Mouse (Mus musculus) Muller cell, postnatal 12 days (primary cell): ENCODE data around the gene Ccr9.

Experiments used
- DNase-seq: peaks from one replicate; pipeline ENCODE4 v3.0.0-alpha.2; 2015; ENCODE audit errors: inconsistent ontology term

Ccr9 gene

DNA sequence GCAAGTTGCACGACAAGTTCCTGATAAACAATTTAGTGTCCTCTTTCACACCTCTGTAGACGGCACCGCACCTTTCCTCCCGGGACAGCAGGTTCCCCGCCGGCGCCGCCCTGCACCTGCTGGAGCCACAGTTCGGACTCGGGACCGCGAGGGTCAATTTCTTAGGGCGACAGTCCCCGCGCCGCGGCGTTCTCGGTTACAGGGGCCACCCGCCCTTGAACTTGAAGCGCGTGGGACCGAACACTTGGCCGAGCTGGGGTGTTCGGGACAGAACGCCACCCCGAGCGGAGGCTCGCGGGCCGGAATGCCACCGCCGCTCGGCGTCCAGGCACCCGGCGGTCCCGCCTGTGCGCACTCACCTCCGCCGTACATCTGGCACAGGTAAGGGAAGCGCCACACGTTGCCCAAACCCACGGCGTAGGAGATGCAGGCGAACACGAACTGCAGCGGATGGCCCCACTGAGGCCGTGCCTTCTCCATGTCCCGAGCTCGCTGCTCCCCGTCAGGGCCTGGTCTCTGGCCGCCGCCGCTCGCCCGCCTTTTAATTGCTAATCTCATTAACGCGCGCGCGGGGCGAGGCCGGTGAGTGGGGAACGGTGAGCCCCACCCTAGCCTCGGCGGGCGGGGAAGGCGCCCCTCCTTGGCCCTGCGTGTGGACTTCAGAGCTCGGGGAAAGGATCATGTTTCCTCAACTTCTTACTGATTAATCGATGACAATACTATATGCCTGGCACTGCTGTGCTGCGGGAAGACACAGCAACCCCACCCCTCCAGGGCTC, at the start of gene Ccr9, which contains the start of gene Slc6a20a:
Ccr9 (plus strand) TSS at position 113 of the 779 bp plus-strand sequence.
Slc6a20a (minus strand) TSS at position 559 of the 779 bp plus-strand sequence.
- peak; percentile 32 for DNase-seq

DNA sequence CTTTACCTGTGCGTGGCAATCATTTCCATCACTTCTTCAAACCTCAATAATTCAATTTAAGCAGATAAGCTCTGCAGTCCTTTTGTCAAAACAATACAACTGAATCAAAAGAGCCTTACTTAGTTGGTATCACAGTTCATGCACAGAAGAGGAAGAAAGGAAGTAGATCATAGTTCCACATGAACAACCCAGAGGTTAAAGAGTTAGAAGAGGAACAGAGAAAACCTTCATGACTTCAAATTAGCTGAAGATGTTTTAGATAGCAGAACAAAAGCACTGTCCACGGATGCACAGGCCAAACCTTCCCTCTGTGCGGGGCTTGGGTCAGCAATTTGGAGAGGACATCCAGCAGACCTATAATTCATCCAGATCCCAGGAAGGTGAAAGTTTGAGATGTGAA, 46.6 kb upstream of the Ccr9 start:
- DNase-seq = no peak

DNA sequence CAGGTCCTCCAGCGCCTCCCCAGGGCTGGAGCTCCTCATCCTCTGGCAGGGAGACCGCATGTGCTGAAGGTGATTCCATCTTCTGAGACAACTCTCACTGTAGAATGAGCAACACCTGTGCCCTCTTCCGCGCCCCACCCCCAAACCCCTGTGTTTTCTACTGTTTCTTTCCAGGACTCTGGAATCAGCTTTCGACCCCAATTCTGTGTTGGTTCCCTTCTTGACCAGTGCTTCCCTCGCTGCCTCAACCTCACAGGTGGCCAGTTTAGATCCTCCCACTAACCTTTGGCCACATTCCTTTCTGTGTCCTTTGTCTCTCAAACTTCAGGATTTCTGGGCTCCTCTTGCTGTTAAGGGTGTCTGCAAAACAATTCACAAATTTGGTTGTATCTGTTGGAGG, 46.0 kb upstream of the Ccr9 start, which contains the start of gene Slc6a20b:
Slc6a20b (minus strand) TSS at position 285 of the 400 bp plus-strand sequence.
- DNase-seq = no peak

DNA sequence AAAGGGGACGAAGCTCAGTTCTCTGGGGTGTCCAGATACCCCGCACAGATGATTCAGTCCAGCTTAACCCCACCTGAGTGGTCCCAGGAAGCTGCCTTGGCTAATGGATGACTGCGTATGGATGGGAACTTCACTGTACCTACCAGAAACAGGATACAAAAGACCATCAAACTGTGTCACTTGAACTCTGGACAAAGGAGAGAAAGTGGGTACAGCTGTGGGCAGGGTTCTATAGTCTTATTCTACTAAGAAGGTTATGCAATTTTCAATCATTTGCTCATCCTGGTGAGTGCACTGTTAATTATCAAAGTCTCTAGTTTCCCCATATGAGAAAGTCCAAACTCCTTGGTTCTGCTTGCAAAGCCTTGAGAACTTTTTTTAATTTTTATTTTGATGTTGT, 45.2 kb upstream of the Ccr9 start:
- no peak for DNase-seq

DNA sequence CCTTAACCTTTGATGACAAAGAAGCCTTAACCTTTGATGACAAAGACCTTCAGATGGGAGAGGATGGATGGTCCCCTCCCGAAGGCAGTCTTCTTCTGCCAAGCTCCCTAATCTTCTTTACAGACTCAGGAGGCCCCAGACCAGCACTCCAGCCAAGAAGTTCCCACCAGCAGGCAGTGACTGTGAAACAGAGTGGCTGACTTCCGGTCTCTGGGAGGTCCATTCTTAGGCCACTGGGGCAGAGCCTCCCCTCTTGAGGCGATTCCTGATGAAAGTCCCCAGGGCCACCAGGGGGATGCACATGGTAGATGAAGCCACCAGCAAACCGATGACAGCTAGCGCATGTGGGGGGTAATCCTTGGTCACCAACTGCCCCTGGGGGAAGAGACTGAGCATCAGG, 41.5 kb upstream of the Ccr9 start:
- DNase-seq = no peak

DNA sequence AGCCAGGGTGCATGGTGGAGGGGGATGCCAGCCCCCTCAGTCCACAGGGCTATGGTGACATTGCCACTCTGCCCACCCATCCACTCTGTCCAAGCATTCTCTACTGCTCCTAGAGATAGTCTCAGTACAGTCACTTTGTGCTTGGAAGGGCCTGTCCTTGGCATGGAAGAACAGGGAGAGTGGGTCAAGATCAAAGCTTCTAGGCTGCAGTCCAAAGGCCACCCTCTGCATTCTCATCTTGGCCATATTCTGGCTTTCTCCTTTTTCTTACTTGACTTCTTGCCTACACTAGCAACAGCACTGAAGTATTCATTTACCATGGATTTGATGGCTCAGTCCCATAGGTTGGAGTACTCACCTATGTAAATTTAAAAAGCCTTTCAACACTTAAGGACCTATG, 40.0 kb upstream of the Ccr9 start:
- DNase-seq = no peak

DNA sequence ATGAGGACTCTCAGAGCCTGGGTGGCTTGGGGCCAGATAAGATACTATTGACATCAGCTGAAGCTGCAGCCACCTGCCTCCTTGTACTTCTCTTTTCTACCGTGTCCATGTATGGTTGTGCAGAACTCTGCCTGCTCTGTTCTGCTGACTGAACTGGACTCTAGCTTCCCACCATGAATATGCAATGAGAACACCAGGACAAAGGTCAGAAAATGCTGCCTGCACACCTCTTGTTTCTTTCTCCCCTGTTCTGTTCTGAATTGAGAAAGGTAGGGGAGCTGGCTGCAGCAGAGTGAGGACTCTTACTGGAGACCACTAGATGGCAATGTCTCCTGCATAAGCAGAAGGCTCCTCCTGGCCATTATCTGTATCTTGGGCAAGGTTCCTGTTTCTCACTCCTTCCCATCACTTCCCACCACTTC, 39.6 kb upstream of the Ccr9 start:
- peak; percentile 17 for DNase-seq

DNA sequence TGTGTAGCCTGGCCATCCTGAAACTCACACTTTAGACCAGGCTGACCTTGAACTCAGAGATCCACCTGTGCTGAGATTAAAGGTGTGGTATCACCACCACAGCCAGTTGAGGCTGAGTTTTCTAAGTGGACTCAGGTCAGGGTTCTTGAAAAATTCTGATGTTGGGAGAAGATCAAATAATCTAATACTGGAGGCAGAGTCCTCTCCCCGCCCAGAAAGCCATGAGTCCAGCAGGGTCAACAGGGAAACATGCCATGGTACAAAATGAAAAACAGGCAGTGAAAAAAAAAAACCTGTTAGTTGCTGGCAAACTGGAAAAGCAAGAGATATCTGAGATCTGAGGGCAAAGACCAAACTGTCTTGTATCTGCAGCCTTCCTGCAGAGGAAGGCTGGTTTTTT, 38.1 kb upstream of the Ccr9 start:
- DNase-seq = no peak

DNA sequence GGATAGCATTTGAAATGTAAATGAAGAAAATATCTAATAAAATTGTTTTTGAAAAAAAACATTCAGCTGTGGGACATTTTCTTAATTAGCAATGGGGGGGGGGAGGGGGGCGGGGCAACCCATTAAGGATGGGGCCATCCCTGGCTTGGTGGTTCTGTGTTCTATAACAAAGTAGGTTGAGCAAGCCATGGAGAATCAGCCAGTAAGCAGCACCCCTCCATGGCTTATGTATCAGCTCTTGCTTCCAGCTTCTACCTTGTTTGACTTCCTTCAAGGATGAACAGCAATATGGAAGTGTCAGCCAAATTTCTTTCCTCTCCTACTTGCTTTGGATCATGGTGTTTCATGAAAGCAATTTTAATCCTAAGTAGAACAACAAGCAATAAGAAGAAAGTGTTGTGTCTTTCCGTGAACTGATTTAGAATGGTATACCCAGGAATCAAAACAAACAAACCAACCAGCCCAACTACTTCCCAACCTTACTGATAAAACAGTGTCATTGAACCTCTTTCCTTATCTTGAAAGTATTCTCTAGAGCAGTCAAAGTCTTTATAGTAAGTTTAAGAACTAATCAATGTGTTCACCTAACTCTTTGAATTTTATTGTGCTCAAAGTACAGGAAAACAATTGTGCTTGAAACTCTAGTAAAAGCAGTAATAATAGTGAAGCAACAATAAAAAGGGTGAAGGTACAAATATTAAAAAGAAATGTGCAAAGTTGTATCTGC, 28.3 kb upstream of the Ccr9 start:
- no peak for DNase-seq

DNA sequence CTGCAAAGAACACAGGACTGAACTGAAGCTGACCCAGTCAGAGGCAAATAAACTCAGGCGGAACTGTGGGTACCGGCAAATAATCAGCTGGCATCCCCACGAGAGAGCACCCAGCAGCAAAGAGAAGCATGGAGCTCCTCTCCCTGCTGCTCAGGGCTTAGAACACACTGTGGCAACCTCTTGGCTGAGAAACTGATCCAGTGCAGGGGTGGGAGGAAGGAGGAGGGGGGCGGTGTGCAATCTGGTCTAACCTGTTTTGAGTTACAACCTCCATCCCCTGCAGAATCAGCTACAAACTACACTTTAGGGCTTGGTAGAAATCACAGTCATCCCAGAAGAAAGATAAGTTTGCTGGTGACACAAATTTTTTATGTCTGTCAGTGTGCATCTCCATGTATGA, 26.9 kb upstream of the Ccr9 start:
- no peak for DNase-seq

DNA sequence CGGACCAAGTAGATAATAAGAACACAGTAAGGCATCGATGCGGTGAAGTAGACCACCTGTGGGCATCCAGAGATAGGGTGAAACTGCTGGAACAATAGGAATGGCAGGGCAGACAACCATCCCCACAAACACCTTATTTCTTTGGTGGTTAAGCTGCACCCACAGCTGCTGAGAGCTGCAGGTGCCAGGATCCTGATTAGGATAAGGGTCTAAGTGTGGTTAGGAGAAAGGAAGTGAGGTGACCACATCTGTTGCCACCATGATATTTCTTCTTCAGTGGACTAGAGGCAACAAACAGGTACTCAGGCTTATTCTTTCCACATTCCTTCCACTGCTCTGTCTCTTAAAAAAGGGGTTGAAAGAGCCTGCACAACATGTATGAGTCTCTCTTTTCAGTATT, 20.8 kb upstream of the Ccr9 start:
- no peak for DNase-seq

DNA sequence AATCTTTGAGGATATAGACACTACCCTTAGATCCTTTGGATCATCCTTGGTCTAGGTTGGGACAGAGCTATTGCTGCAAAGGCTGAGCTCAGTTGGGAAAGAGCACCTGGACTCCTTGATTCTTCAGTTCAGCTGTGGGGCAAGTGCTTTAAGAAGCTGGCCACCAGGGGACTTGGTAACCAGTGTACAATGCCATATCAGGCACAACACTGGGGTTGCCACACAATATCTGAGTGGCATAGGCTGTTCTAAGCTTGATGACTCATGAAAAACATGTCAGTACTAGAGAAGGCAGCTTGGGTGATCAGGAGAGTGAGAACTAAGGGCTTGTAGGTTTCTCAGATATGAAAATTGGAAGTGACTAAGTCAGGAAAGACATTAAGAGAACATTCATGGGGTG, 19.3 kb upstream of the Ccr9 start:
- no peak for DNase-seq

DNA sequence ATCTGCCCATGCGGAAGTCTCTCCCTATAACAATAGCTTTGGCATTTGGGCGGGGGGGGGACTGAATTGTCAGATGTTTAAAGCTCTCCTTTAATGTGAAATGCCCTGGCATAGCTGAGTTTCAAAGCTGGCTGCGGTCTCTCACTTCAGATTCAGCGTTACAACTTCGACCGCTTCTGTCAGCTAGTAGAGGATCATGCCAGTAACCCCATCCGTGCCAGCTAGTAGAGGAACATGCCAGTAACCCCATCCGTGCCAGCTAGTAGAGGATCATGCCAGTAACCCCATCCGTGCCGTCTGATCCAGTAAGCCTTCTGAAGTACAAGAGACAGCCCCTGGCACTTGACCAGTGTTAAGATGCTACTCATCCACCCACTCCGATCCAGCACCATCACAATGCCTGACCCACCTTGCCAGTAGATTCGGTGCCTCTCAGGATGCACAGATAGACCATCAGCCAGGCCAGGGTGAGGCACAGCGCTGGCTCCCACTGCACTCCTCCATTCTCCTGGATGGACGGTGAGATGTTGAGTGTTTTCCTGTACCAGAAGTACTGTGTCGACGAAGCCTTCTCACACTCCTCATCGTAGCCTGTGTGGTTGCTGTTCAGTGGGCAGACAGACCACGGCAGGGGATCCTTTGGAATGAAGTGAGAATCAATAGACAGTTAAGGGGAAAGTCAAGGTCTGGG, 18.1 kb upstream of the Ccr9 start:
- peak; percentile 88 for DNase-seq

DNA sequence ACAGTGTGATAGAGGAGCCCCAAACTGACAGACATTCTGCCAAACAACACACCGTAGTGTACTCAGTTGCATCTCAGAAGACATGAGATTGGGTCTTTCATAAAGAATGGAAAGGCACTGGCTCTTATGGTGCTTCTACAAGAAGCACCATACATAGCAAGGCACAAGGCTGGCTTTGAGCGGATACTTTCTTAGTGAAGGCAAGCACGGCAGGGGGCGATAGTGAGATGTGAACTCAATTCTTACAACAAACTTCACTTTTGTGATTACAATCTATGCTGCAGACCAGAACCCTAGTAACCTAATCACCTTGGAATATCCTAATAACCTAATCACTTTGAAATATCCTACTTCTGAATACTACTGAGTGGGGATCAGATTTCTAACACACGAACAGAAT, 12.6 kb upstream of the Ccr9 start:
- DNase-seq = no peak

DNA sequence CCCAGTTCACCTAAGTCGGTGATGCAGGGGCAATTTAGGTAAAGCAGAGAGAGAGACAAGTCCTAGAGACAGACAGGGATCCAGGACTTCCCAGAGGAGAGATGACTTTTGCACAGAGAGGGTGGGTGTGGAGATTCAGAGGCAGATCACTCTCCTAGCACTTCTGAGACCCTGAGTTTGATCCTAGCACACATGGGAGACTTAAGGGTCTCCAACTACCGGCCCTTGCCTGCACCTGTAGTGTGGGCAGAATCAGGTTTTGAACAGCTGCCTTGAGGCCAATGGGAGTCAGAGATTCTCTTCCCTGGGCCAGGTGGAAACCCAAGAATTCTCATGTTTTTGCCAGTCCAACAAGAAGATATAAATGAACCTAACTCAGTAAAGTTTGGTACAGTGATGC, 959 bp downstream of the Ccr9 start:
- no peak for DNase-seq

DNA sequence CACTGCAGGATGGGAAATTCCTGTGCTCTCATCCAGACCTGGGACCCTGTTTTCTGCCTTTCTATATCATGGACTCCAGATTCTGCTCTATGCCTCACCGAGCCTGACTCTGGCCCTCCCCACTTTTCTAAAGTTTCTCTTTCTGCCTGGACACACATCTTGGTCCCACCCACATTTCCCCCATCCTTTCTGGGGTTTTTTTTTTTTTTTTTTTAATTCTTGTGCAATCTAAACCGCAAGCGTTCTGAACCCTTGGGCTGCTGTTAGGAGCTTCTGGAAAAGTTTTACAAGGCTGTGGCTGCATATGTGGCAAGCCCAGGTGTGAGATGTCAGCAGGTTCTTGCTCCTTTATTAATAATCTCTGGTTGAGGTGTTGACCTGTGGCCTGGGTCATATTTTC, 5.5 kb downstream of the Ccr9 start:
- no peak for DNase-seq

DNA sequence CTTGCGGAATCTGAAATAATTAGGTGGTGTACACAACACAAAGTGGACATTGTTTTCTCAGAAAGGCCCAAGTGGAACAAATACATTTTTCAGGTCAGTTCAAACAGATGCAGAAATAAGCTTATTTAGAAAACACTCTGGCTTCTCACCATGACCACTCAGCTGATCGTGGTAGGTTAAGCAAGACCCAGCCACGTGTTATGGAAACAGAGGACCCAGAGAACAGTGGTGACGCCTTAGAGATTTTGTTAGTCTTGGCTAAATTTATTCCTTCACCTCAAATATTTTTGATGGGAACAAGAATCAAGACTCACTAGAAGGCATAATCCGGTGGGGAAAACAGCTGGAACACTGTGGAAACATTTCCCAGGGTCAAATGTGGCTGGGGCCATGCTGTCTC, 8.0 kb downstream of the Ccr9 start:
- DNase-seq = peak; percentile 41

DNA sequence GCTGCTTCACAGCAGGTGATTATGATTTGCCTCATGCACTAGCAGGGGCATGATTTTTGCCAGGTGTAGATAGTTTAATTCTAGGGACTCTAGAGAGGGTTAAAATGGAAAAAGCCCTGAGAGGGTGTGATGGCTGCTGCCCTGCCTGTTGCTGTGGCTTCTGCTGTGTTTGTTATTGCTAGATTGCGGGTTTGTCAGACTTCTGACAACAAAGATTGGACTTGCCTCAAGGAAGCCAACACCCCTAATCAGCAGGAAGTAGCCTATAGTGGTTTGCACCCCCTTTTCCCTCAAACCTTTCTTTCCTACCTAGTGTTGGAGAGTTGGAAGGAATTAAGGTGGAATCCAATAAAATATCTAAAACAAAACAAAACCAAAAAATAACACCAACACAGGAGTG, 10.0 kb downstream of the Ccr9 start:
- DNase-seq = no peak

DNA sequence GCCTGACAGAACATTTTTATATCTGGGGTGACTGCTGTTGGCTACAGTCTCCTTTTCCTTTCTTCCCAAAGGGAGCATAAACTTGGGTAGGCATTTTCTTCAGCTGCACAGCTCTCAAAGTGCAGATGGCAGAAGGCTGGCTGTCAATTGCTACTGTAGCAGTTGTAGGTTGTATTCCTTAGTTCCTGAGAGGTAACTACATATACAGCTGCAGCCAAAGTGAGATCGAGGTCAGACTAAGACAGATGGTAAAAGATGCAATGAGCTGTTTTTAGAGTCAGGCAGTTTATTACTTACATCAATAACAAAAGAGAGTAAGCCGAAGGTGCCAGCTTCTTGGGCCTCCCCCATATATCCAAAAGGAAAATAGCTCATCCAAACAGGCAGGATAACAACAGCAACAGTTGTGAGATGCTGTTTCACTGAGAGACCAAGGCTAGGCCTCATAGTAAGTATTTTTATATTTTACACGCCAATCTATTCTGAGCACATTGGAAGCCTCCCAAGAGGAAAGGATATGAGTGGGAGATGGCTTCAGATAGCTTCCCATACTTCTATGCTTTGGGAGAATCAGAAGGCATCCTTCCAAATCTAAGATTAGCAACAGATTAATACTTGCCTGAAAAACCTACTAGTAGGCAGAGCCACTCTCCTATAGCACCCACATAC, 17.5 kb downstream of the Ccr9 start:
- no peak for DNase-seq

DNA sequence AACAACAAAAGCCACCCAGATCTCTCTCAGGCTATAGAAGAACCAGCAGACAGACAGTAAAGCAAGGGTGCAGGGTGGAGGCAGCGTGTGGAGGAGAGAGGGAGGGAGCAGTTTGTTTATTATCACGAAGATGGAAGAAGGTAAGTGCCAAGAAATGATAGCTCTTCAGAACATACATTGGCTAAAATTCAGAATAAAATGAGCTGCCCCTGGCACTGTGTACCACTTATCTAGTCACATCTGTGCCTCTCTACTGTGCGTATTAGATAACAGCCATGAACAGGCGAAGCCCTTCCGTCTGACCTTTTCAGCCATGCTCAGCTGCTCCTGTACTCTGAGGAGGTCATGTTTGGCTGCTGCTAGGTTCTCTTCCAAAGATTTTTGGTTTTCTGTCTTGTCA, 23.6 kb downstream of the Ccr9 start:
- no peak for DNase-seq

DNA sequence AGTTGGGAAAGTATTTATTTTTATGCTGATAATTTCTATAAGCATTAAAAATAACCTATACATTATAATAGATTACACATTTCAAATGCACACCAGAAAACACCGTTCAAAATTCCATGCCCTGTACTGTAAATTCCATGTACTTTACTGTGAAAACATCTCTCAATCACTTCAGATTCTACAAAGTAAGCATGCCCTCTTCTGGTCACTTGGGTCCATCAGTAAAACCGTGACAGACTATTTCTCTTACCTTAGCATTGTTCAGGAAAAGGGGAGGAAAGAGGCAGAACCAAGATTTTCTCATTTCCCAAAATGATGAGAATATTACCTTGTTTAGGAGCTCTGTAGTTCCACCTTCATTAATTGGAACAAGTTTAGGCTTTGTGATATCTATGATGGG, 31.0 kb downstream of the Ccr9 start:
- no peak for DNase-seq

DNA sequence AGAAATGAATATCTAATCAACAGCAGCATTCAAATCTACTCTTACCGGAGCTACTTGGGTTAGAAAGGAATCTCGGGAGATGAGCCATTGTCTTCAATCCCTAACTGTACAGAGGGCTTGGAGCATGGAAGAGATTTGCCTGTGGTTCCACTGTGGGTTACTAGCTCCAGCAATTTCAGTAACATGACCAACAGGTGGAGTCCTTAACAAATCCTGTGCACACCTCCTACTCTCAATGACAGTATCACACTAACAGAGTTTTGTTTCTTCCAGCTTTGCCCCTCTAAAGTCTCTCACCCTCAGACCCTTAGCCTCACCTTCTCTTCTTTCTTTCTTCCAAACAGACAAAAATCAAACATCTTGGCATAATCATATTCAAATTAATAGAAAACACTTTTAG, 34.9 kb downstream of the Ccr9 start:
- no peak for DNase-seq
